Mouse (Mus musculus) kidney, postnatal 0 days (tissue): ENCODE measurements around the gene Tbc1d10a. TPM values are rescaled to one million over a fixed set of nuclear protein-coding genes. Genes with fewer than 3 reads are reported as not detected.
A peak's percentile ranks its signal among the peaks of the same experiment; 100 is the strongest.

Experiments used
- ATAC-seq: fragments of 200-750 bp; cut with Nextera tagmentation; replicated peaks from 2 replicates; pipeline ENCODE4 v1.8.0; 2017; ENCODE audit warnings: low read depth, moderate number of reproducible peaks, moderate TSS enrichment, moderate library complexity; ENCODE audit not compliant: low FRiP score
- DNase-seq: peaks from one replicate; pipeline ENCODE4 v3.0.0-alpha.2; 2016; ENCODE audit warnings: low spot score
- H3K27ac ChIP-seq: fragments of 300-500 bp; sonication (generic); 2 replicates; pipeline ENCODE4 v1.5.1; 2014; ENCODE audit warnings: mild to moderate bottlenecking
- H3K27me3 ChIP-seq: fragments of 300-500 bp; sonication (generic); 2 replicates; pipeline ENCODE4 v1.6.1; 2014; ENCODE audit warnings: low read length, mixed read lengths; ENCODE audit not compliant: insufficient read depth
- H3K36me3 ChIP-seq: fragments of 300-500 bp; sonication (generic); 2 replicates; pipeline ENCODE4 v1.6.1; 2014; ENCODE audit warnings: low read length, mixed read lengths; ENCODE audit not compliant: insufficient read depth
- H3K4me1 ChIP-seq: fragments of 300-500 bp; sonication (generic); replicated peaks from 2 replicates; pipeline ENCODE4 v1.6.1; 2014; ENCODE audit warnings: antibody characterized with exemption, low read length, mixed read lengths; ENCODE audit not compliant: insufficient read depth
- H3K4me2 ChIP-seq: fragments of 300-500 bp; sonication (generic); 2 replicates; pipeline ENCODE4 v1.6.1; 2014; ENCODE audit warnings: mild to moderate bottlenecking, low read length, moderate library complexity, mixed read lengths
- H3K4me3 ChIP-seq: fragments of 300-500 bp; sonication (generic); replicated peaks from 2 replicates; pipeline ENCODE4 v1.5.1; 2014; ENCODE audit warnings: low read depth, low read length
- H3K9ac ChIP-seq: fragments of 300-500 bp; sonication (generic); 2 replicates; pipeline ENCODE4 v1.6.1; 2014; ENCODE audit warnings: low read depth, low read length
- H3K9me3 ChIP-seq: fragments of 300-500 bp; sonication (generic); replicated peaks from 2 replicates; pipeline ENCODE4 v1.6.1; 2016; ENCODE audit warnings: low read length, inconsistent platforms, mixed read lengths
- CTCF ChIP-seq: IDR thresholded peaks from 2 replicates; pipeline ENCODE4 v1.5.1; 2016; ENCODE audit warnings: antibody characterized with exemption, low read depth, mild to moderate bottlenecking, moderate library complexity
- WGBS: fragments of 180-500 bp; shearing (Covaris S2); extraction: QIAGEN DNeasy Blood & Tissue Kit; methylation state at CpG from one replicate; pipeline ENCODE4 v1.1.7; 2014; 5-methylcytosine and 5-hydroxymethylcytosine counted together
- microRNA-seq: library from miRNA; unstranded; fragments of <30 nt; microRNA quantifications from one replicate; pipeline ENCODE4, GENCODE M21; 2016
- polyA plus RNA-seq: library from polyadenylated mRNA; unstranded; fragments of >200 nt; fragmentation: Nextera tagmentation; extraction: Ambion mirVana; gene quantifications from 2 replicates; pipeline ENCODE4 v1.2.1, GENCODE M21; 2015

Tbc1d10a gene
- polyA plus RNA-seq, 1 experiment from 2014 or later = 40.6 TPM

DNA sequence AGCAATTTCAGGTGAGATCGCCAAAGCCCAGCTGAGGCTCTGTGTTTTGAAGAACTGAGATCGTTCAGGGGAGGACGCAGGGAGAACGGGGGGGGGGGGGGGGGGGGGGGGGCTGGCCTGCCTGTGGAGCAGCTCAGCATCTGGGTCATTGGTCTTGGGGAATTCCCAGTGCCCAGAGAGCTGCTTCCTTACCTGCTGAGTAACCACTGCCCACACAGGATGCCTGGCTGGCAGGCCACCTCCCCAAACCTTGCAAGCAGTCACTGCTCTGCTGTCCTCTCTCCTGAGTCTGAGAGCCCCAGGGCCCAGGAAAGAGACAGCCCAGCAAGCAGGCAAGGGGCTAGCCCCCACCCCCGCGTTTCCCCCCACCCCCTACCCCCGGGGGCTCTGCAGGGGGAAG lies 76.3 kb downstream of the Tbc1d10a start:
- TF ChIP-seq CTCF = no peak
- Histone ChIP-seq H3K27ac (no peak overlapping the region), H3K9me3 (no peaks in the 10 kb centered on the region), H3K27me3 (no peaks in the 10 kb centered on the region), H3K9ac (no peak overlapping the region), H3K36me3 (no peaks in the 10 kb centered on the region), H3K4me2 (no peak overlapping the region), H3K4me1 (peaks cover 25% of the 10 kb centered on the region; the same call in 1 of the 2 replicates), H3K4me3 (no peak overlapping the region)
- ATAC-seq (peak; percentile 9; the same call in 1 of the 2 replicates), DNase-seq (no peak)
- 15% methylated on average over 7 of the region's 7 CpGs for WGBS

DNA sequence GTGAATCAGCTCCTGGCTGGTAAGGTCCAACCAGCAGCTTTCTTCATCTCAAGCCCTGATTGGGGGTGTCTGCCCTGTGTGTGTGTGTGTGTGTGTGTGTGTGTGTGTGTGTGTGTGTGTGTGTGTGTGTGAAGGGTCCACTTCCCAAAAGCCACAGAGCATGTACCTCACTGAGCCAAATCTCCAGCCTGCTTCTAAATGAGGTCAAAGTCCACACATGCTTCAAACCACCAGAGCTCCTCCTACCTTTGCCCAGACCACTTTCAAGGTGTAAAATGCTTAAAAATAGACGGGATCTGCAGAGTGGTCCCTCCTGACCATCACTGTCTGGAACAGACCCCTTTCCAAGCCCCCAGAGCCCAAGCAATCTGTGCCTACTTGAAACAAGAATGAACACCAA lies 76.7 kb downstream of the Tbc1d10a start:
- ATAC-seq = no peak; the same call in 1 of the 2 replicates
- H3K9ac ChIP-seq = no peak overlapping the region
- no peak for TF ChIP-seq CTCF
- H3K9me3 ChIP-seq = no peaks in the 10 kb centered on the region
- no peaks in the 10 kb centered on the region for H3K27me3 ChIP-seq
- no peak overlapping the region for H3K4me2 ChIP-seq
- H3K4me1 ChIP-seq = peaks cover 25% of the 10 kb centered on the region; the same call in 1 of the 2 replicates
- H3K4me3 ChIP-seq = no peak overlapping the region
- no peaks in the 10 kb centered on the region for H3K36me3 ChIP-seq
- no peak overlapping the region for H3K27ac ChIP-seq
- WGBS = 13% methylated on average over 1 of the region's 1 CpGs
- no peak for DNase-seq

DNA sequence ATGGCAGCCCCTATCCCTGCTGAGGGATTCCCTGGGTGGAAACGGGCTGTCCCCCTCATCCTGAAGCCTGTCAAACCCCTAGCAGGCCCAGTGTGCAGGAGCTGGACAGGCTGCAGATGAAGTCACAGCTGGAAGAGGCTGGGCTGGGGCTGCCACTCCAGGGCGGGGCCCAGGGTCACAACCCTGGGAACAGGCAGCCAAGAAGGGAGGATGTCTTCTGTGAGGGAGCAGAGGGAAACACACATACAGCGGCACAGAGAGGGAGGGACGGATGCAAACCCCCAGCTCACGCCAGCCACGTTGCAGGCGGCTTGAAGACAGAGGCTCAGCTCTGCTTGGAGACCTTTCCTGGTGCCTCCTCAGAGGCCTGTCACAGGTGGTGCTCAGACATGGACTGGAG lies 77.5 kb downstream of the Tbc1d10a start:
- H3K36me3 ChIP-seq = no peaks in the 10 kb centered on the region
- ATAC-seq (no peak), DNase-seq (peak; percentile 30)
- no peak for TF ChIP-seq CTCF
- no peak overlapping the region for H3K9ac ChIP-seq
- no peak overlapping the region for H3K4me3 ChIP-seq
- no peak overlapping the region for H3K4me2 ChIP-seq
- WGBS = 41% methylated on average over 7 of the region's 7 CpGs
- peaks cover 25% of the 10 kb centered on the region; the same call in 1 of the 2 replicates for H3K4me1 ChIP-seq
- H3K27me3 ChIP-seq = no peaks in the 10 kb centered on the region
- H3K27ac ChIP-seq = no peak overlapping the region
- H3K9me3 ChIP-seq = no peaks in the 10 kb centered on the region

Small RNA genes lying within 50 kb of the gene (microRNA-seq; reads per million reads assigned to microRNA genes)
- 1.0 reads per million for gene Mir3060

Other genes starting within 250 kb of the Tbc1d10a start
- gene Pes1, start 222.8 kb upstream of the Tbc1d10a start, polyA plus RNA-seq = 55.0 and 61.7 TPM in 2 replicates
- 0.61 and 1.2 TPM in 2 replicates for gene 4930556J24Rik, start 210.0 kb upstream of the Tbc1d10a start, polyA plus RNA-seq
- 26.2 and 30.3 TPM in 2 replicates for gene Gal3st1, start 203.2 kb upstream of the Tbc1d10a start, polyA plus RNA-seq
- gene Sec14l4, start 155.3 kb upstream of the Tbc1d10a start, polyA plus RNA-seq = not detected in 2 replicates
- not detected in 2 replicates for gene Sec14l3, start 121.9 kb upstream of the Tbc1d10a start, polyA plus RNA-seq
- 18.6 and 19.9 TPM in 2 replicates for gene Mtfp1, start 91.3 kb upstream of the Tbc1d10a start, polyA plus RNA-seq
- gene Sec14l2, start 63.4 kb upstream of the Tbc1d10a start, polyA plus RNA-seq = 1.3 and 1.4 TPM in 2 replicates
- gene Rnf215, start 51.6 kb upstream of the Tbc1d10a start, polyA plus RNA-seq = 29.8 and 30.9 TPM in 2 replicates
- gene Ccdc157, start 26.5 kb upstream of the Tbc1d10a start, polyA plus RNA-seq = 5.9 and 6.0 TPM in 2 replicates
- gene Sf3a1, start 26.4 kb upstream of the Tbc1d10a start, polyA plus RNA-seq = 31.2 and 31.3 TPM in 2 replicates
- gene Castor1, start 31.4 kb downstream of the Tbc1d10a start, polyA plus RNA-seq = 6.5 and 6.7 TPM in 2 replicates
- gene Osm, start 49.6 kb downstream of the Tbc1d10a start, polyA plus RNA-seq = 0.09 and 0.11 TPM in 2 replicates
- gene Lif, start 70.8 kb downstream of the Tbc1d10a start, polyA plus RNA-seq = 0.11 and 0.24 TPM in 2 replicates